Mouse (Mus musculus): Measurements from ENCODE around the gene Slc25a36.

DNA sequence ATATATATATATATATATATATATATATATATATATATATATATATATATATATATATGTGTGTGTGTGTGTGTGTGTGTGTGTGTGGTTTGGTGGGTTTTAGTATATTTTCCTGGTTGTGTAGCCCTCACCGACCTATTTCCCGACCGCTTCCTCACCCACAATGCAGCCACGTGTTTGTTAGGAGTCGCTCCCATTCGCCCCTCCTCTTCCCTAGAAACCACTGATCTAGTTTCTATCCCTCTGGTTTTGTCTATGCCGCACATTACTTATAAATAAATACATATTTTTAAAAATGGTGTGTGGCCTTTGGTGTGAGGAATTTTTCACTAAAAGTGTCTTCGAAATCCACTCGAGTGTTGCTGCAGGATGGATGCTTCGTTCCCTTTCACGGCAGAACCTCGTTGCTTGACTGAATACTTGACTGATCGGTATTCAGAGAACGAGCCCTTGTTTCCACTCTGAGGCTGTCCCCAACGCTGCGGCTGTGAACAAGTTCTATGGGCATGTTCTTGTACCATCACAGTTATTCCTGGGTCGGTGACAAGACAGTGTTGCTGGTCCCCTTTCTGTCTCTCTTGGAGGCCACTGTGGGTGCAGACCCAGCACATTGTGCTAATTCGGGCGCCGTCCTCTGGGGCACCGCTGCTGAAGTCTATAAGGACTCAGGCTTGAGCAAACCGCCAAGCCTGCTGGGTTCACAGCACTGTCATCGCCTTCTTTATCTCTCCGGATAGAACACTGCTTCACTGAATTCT lies 2.0 kb upstream of the Slc25a36 start:
- TF ChIP-seq CTCF (IDR thresholded peaks at IDR 0.05; ENCODE audit: insufficient read depth, low read length), result no peak
- TF ChIP-seq POLR2A (IDR thresholded peaks at IDR 0.05; ENCODE audit: borderline replicate concordance, extremely low read depth, low read depth, low read length), result no peak
